Mouse (Mus musculus) Muller cell, postnatal 12 days (primary cell): Measurements from ENCODE around the gene Palm3.

Experiments used
- DNase-seq: peaks from one replicate; pipeline ENCODE4 v3.0.0-alpha.2; 2015; ENCODE audit errors: inconsistent ontology term

Gene Palm3

DNA sequence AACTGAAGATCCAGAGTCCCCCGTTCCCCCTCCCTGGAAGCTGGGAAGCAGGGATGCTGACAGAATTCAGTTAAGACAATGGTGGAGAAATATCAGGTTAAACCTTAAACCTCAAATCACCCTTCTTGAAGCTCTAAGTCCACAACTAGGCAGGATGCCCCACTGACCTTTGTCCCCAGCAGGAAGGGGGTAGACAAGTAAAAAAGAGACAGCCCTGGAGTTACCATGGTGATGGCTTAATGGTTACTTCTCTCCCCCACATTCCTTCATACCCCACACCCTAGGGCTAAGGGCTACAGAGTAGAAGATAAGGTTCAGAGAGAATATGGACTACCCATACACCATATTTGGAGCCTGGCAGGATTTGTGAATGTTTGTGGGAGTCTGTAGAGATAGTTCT is 2.4 kb downstream of the Palm3 start:
- no peak for DNase-seq

DNA sequence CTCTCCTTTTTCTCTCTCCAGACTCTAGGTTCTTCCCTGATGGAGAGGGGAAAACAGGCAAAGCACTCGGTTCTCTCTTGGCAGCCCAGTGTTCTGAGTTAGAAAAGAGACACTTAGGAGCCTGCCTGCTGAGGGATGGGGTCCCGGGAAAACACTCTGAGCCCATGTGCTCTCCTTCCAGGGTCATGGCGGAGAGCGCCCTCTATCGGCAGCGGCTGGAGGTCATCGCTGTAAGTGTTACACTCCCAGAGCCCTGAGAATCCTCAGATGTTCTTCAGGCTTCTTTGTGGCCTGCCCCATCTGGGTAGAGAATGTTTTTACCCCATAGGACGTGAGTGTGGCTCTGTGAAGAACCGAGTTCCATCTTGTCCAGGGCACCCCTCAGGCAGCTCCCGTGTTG is 2.9 kb downstream of the Palm3 start:
- DNase-seq, result no peak

DNA sequence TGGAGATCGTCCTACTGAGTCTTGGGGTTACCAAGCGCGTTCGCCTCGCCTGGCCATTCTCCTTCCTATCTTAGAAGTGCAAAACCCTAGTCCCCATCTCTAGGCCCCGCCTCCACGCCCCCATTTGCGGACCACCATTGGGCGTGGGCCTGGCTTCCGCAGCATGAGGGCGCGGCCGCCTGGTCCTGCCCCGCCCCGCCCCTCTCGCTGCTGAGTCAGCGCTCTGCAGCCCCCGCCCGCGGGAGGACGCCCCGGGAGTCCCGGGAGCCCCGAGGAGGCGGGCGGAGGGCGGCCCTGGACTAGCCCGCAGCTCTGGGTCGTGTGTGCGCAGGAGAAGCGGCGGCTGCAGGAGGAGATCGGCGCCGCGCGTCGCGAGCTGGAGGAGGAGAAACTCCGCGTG is 4.6 kb downstream of the Palm3 start:
- DNase-seq, result peak; percentile 52

DNA sequence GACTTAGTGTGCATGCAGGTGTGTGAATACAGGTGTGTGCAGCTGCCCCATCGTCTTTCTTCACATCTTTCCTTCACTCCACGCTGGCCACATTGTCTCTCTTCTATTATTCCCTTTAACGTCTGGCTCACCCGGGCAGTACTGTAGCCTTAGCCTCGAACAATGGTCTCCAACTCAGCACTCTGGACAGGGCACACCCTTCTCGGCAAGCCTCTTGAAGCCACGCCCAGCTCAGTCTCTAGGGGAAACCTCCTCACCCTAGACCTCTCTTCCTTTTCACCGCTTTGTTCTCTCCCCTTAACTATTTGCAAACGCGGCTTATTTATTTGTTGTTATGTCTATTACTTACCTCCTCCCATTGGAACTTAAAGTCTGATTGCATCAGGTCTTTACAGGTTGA is 6.2 kb downstream of the Palm3 start:
- DNase-seq, result no peak

DNA sequence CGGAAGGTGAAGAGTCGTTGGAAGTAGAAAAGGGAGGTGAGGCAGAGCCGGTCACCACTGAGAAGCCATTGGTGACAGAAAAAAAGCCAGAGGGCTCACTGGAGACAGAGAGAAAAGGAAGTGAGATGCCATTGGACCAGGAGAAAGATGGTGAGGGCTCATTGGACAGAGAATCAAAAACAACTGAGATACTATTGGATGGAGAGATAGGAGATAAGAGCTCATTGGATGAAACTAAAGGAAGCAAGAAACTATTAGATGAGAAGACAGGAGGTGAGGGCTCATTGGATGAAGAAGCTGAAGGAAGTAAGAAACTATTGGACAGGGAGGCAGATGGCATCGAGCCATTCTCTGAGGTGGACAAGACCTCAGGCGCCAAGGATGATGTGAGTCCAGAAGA is 8.0 kb downstream of the Palm3 start:
- DNase-seq, result no peak

DNA sequence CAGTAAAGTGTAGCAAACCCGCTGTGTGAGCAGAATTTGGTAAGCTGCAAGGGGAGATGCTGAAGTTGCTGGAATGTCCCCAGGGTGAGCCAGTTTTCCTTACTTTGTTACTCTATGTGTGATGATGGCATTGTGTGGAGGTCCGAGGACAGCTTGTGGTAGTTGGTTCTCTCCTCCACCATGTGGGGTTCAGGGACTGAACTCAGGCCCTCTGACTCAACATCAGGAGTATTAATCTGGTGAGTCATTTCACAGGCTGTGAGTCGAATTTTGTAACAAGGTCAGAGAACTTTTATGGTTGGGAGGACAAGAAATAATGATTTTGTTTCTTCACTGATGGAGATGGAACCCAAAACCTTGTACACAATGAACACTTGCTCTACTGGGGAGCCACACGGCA is 11.5 kb downstream of the Palm3 start:
- DNase-seq, result peak; percentile 52

DNA sequence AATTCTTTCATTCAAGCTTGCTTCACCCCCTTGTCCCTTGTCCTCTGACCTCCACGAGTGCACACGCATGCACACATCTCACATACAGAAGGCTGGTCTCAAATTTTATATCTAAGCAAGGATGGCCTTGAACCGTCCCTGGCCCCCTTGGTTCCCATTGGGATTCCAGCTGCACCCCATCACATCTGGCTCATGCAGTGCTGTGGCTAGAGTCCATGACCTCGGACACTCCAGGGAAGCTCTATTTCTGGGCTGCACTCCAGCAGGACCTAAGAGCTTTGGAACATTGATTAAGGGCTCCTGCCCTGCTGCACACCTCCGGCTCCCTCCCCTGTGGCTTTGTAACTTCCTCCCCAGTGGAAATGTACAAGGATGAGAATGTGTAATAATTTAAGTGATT is 16.7 kb downstream of the Palm3 start:
- no peak for DNase-seq

DNA sequence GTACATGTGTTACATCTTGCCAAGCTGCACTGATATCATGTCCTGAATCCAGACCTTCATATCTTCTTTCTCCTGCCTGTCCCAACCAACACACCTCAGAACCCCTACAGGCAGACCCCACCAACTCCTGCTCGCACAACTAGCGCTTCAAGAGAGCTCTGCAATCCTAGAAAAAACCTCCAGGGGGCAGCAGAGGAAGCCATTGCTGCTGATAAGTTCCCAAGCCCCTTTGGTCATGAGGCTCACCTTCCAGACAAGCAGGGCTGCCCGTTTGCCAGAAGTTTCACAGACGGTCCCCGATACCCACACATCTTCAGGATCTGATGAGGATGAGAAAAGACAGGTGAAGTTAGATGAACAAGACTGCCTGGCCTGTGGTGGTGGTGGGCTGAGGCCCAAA is 17.8 kb downstream of the Palm3 start:
- DNase-seq, result peak; percentile 48

DNA sequence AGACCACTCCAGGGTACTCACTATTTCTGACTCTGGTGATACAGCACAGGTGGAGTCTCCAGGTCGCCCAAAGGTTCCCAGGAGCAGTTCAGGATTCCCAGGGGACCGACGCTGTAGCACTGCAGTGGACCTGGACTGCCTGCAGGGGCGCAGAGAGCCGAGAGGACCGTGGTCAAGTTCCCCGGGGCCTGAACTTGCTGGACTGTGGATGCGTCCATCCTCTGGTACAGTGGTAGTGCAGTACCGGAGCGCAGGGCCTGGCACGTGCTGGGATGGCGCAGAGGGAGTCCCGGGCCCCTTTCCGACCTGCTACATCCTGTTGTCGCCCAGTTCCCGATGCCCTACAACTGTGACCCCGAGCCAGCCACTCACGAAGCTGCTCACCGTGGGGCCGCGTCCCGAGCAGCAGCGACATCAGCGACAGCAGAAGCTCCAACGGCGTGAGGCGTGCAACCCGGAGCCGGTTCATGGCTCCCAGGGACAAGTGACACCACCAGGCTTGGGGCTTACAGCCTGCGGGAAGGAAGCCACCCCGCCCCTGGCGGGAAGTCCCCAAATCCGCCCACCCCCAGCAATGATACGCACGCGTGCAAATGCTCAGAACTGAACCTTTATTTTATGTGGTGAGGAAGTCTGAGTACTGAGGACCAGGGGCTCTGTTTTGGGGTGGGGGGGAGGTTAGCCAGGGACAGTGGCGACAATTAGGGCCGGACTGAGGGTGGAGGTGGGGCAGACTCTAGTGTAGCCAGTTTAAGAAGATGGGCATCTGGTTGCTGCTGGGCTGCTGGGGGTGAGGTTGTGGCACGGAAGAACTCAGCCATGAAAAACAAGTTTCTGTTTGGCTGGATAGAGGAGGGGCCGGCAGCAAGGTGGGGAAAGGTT is 21.0 kb downstream of the Palm3 start, which contains the start of gene Il27ra:
Gene Il27ra (minus strand): TSS at position 524 of the 882 bp plus-strand sequence.
- DNase-seq, result peak; percentile 61

DNA sequence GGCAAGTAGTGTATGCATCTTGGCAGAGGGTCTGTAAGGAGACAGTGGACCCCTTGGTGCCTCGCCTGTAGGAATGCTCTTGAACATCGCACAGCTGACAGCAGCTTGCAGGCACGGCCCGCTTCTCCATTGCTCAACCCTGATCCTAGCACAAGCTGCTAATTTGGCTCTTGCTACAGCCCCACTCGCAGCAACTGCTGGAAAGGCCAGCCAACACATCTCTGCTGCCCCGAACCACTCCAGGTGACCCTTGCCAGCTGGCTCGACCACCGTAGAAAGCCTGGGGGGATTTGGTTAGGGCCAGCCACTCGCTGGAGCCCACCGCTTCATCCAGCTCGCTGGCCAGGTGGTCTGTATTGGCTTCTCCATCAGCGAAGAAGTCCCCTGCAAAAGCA is 21.7 kb downstream of the Palm3 start:
- DNase-seq, result no peak

DNA sequence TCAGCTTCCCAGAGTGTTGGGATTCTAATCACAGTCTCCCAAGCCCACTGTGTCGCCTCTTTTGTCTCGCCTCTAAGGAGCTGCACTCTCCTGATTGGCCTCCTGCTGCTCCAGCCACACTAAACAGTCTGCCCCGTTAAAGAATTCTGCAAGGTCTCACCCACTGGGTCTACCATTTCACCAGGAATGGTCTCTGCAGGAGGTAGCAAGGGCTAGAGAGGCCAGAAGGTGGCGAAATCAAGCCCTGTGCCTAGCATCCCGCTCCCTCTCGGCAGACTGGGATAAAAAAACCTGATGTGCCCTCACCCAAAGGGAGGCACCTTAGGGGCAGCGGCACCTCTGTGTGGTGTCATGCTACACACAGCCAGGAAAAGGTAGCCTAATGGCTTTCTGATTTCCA is 22.8 kb downstream of the Palm3 start:
- DNase-seq, result no peak

DNA sequence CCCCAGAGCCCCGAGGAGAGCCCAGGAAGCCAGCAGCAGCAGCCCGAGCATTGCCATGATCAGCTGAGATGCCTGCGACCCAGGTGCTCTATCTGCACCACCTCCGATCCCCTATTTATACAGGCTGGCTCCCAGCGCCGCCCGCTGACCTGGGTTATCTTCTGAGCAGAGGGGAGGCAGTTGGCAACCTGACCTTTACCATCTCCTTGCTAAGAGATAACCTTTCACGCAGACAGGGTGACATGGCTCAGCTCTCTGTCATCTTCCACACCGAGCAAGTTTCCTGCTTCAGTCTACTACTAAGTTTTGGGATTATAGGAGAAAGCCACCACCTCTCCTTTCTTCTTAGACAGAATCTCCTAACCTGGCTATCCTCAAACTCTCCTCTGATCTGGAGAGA is 23.6 kb downstream of the Palm3 start, which contains the start of gene Rln3:
Gene Rln3 (minus strand): TSS at position 101 of the 400 bp plus-strand sequence.
- DNase-seq, result no peak

DNA sequence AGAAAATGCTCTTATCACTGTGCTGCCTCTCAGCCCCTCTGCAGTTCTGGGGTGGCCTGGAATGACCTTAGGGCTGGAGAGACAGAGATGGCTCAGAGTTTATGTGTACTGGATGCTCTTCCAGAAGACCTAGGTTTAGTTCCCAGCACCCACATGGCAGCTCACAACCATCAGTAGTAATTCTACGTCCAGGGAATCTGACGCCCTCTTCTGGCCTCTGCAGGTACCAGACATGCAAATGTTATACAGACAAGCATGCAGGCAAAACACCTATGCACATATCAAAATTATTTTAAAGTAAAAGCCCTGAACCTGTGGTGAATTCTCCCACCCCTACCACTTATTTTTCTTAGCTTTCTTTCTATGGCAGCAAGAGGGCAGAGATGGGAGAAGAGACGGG is 25.2 kb downstream of the Palm3 start:
- DNase-seq, result no peak

DNA sequence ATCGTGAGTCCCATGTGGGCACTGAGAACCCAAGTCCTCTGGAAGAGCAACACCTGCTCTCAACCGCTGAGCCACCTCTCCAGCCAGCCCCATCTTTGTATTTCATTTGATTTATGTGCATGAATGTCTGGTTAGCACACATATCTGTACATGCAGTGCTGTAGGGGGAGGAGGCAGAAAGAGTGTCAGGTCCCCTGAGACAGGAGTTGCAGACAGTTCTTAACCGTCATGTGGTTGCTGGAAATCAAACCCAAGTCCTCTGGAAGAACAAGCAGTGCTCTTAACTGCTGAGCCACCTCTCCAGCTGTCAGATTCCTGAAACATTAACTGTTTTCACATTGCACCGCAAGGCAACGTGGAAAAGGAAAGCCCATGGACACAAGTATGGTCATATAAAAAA is 26.9 kb downstream of the Palm3 start:
- DNase-seq, result no peak

DNA sequence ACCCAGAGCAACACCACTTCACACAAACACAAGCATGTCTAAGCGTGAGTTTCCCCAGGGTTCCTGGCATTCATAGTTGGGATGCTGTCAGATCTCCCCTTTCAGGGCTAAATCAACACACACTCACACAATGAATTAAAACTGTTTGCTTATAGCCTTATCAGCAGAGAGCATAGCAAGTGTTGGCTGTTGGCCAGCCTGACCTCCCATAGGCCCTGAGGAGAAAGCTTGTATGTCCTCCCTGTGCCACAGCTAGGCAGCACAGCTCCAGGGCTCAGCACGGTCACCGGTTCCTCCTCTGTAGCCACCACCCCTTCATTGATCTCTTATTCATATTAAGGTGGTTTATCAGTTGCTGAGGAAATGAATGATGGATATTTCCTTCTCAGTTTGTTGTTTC is 31.5 kb downstream of the Palm3 start:
- no peak for DNase-seq

DNA sequence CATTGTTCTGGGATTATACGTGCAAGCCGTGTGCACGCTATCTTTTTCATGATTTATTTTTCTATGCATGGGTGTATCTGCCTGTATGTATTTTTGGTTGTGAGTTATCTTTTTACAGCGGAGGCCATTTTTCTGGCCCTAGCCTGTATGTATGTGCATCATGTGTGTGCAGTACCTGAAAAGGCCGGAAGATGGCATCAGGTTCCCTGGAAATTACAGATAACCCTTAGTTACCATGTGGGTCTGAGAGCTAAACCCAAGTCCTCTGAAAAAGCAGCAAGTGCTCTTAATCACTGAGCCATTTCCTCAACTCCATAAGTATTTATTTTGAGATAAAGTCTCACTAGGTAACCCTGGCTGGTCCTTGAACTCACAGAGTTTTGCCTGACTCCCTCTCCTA is 32.0 kb downstream of the Palm3 start:
- no peak for DNase-seq

DNA sequence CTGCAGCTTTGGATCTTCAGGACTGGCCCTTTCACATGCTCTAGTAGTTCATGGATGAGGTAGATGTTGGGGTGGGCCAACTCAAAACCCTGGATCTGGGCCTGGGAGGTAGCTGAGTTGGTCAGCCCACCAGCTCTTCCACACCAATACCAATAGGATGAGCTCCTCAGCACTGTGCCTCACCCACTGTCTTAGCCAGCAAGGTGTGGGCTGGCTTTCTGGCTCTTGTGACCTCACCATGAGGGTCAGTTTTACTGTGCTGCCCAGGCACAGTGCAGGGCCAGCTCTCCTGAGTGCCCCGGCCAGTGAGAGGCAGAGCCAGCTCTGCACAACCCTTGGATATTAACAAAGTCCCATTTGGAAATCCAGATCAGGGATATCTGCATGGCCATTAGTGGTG is 36.6 kb downstream of the Palm3 start:
- DNase-seq, result no peak

DNA sequence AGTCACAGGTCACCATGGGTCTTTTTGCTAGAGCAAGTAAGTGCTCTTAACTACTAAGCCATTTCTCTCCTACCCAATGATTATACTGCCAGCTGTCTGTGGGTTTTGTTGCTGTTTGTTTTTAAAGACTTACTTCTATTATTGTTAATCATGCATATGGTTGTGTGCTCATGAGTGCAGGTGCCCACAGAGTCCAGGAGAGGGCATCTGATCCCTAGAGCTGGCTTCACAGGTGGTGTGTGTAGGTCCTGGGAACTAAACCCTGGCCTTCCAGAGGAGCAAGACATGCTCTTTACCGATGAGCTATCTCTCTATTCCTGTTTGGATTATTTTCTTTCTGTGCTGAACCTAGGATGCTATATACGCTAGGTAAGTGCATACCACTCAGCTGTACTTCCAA is 38.0 kb downstream of the Palm3 start:
- DNase-seq, result no peak

DNA sequence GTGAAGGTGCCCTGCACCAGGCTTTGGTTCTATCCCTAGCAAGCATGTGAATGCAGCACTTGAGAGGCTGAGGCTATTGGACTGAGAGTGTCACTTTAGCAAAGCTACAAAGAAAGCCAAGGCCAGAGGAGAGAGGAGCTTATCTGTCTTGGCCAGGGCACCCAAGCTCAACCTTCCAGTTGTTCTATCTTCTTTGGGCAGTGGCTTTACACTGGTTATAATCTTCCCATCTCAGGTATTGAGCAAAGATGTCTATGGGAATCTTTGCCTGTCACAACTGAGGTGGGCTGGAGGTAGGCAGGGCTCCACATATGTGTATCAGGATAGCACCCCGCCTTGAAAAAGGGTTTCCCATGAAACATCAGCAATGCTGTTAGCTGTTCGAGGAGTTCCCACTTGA is 39.0 kb downstream of the Palm3 start:
- no peak for DNase-seq

DNA sequence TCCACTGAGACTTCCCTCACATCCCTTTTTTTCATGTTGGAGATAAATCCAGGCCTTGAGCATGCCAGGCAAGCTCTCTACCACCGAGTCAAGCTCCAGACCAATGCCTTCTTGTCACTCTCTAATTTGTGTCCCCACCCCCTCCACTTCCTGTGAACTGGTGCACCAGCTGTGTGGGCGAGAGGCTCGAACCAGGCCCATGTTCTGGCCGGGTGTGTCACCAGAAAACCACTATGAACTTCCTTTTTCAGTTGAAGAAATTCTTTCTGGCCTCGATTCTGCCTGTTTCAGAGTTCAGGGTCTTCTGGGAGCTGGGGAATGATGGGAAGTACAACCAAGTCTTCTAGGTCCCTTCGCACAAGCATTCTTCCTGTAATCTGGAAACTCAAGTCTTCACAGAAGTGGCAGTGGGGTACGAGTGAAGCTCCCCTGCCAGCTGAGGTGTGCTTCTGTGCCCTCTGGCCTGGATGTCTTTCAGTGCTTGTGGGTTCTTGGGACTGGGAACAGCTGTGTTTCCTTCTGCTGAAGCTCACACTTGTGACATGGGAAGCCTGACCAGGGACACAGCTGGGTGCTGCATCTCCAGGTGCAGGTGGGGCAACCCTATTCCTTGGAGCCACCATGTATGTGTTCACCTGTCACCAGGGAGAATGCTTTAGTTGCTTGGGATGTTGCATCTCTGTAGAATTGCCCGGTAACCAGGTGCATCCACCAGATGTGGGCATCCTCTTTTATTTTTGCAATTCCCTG is 42.8 kb downstream of the Palm3 start:
- no peak for DNase-seq

DNA sequence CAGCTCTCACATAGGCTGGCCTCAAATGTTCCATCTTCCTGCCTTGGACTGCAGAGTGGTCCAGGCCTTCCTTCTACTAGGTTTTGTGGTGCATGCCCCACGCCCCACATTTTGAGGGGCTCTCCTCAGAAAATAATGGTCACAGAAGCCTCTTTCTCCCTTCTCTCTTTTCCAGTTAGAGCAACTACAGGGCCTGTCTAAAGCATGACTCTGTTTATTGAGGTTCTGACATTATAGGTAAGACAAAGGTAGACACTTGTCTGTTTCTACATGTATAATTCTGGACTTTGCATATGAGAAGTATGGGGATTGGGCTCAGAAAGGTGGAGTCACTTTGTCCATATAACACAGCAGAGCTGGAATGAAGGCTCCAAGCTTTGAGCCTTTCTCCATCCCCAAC is 43.8 kb downstream of the Palm3 start, which contains the start of gene Gm10643:
Gene Gm10643 (minus strand): TSS at position 101 of the 400 bp plus-strand sequence.
- no peak for DNase-seq

DNA sequence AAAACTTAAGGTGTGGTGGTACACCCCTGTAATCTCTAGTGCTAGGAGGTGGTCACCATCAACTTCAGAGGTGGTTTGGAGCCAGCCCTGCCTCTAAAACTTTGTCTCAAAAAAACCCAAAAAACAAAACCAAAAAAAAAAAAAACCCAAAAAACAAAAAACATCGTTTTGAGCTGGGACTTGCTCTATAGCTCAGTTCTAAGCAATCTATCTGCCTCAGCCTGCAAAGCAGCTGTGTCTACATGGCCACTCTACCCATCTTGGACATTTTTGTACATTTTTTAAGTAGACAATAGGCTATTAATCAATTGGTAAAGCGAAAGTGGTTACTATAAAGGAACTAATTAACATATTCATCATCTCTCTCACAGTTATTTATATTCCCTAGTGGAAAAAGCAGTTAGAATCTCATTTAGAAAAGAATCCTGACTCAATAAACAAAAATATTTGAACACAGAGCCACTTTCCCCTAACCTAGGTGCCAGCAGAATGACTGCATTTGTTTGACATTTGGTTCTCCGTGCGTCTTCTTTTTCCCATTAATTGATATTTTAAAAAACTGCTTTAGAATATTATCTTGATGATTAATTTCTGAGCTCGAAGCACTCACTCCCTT is 44.3 kb downstream of the Palm3 start:
- peak; percentile 44 for DNase-seq
